Mouse (Mus musculus) limb, embryonic 12.5 days (tissue): ENCODE results near the gene Foxj1. TPM values are rescaled to one million over a fixed set of nuclear protein-coding genes. Genes with fewer than 3 reads are reported as not detected.

ENCODE experiments used
- ATAC-seq: fragments of 200-750 bp; cut with Nextera tagmentation; 2 replicates; pipeline ENCODE4 v1.8.0; 2017; ENCODE audit warnings: low read depth, moderate TSS enrichment; ENCODE audit not compliant: insufficient number of reproducible peaks, insufficient read depth, low FRiP score, low TSS enrichment
- H3K27ac ChIP-seq: fragments of 300-500 bp; sonication (generic); 2 replicates; pipeline ENCODE4 v1.5.1; 2016; ENCODE audit warnings: mild to moderate bottlenecking, moderate library complexity
- H3K27me3 ChIP-seq: fragments of 300-500 bp; sonication (generic); 2 replicates; pipeline ENCODE4 v1.6.1; 2016; ENCODE audit warnings: mild to moderate bottlenecking, moderate library complexity
- H3K36me3 ChIP-seq: fragments of 300-500 bp; sonication (generic); 2 replicates; pipeline ENCODE4 v1.6.1; 2016; ENCODE audit warnings: mild to moderate bottlenecking, moderate library complexity
- H3K4me1 ChIP-seq: fragments of 300-500 bp; sonication (generic); replicated peaks from 2 replicates; pipeline ENCODE4 v1.6.1; 2016
- H3K4me2 ChIP-seq: fragments of 300-500 bp; sonication (generic); 2 replicates; pipeline ENCODE4 v1.6.1; 2016; ENCODE audit warnings: mild to moderate bottlenecking, moderate library complexity
- H3K4me3 ChIP-seq: fragments of 300-500 bp; sonication (generic); replicated peaks from 2 replicates; pipeline ENCODE4 v1.5.1; 2016; ENCODE audit warnings: mild to moderate bottlenecking
- H3K9ac ChIP-seq: fragments of 300-500 bp; sonication (generic); replicated peaks from 2 replicates; pipeline ENCODE4 v1.6.1; 2016; ENCODE audit warnings: mild to moderate bottlenecking, moderate library complexity
- H3K9me3 ChIP-seq: fragments of 300-500 bp; sonication (generic); 2 replicates; pipeline ENCODE4 v1.6.1; 2016; ENCODE audit warnings: mild to moderate bottlenecking, moderate library complexity
- WGBS: fragments of 180-500 bp; shearing (Covaris S2); methylation state at CpG from one replicate; pipeline ENCODE4 v1.1.7; 2016; 5-methylcytosine and 5-hydroxymethylcytosine counted together
- polyA plus RNA-seq: library from polyadenylated mRNA; unstranded; fragments of >200 nt; fragmentation: Nextera tagmentation; extraction: Ambion mirVana; gene quantifications from 2 replicates; pipeline ENCODE4 v1.2.1, GENCODE M21; 2016

Foxj1 gene
- polyA plus RNA-seq, 1 experiment from 2014 or later: 0.18 TPM

GRCm38 (mm10) chr11:116342069-116342791 lies 7.0 kb upstream of the Foxj1 start:
- H3K4me2 ChIP-seq: no peak overlapping the region
- peaks cover 79% of the 10 kb centered on the region for H3K36me3 ChIP-seq
- H3K9ac ChIP-seq: no peak overlapping the region
- no peaks in the 10 kb centered on the region; the same call in 1 of the 2 replicates for H3K27me3 ChIP-seq
- ATAC-seq: no peak
- 73% methylated on average over 25 of the region's 25 CpGs for WGBS
- H3K9me3 ChIP-seq: no peaks in the 10 kb centered on the region
- no peak overlapping the region for H3K27ac ChIP-seq
- H3K4me1 ChIP-seq: peaks cover 2% of the 10 kb centered on the region
- no peak overlapping the region for H3K4me3 ChIP-seq

GRCm38 (mm10) chr11:116337531-116337930 lies 2.3 kb upstream of the Foxj1 start:
- no peaks in the 10 kb centered on the region for H3K9me3 ChIP-seq
- no peak overlapping the region for H3K27ac ChIP-seq
- ATAC-seq: no peak
- peaks cover 38% of the 10 kb centered on the region for H3K4me1 ChIP-seq
- WGBS: 69% methylated on average over 6 of the region's 6 CpGs
- peaks cover 36% of the 10 kb centered on the region for H3K27me3 ChIP-seq
- peak overlapping the region; percentile 45; the same call in 1 of the 2 replicates for H3K9ac ChIP-seq
- H3K36me3 ChIP-seq: peaks cover 35% of the 10 kb centered on the region
- no peak overlapping the region for H3K4me3 ChIP-seq
- no peak overlapping the region; the same call in 1 of the 2 replicates for H3K4me2 ChIP-seq

GRCm38 (mm10) chr11:116337000-116337399 lies 1.8 kb upstream of the Foxj1 start:
- 35% methylated on average over 12 of the region's 12 CpGs for WGBS
- no peaks in the 10 kb centered on the region for H3K9me3 ChIP-seq
- H3K4me3 ChIP-seq: no peak overlapping the region
- H3K36me3 ChIP-seq: peaks cover 29% of the 10 kb centered on the region
- ATAC-seq: no peak
- H3K4me2 ChIP-seq: peak overlapping the region; percentile 13
- peaks cover 43% of the 10 kb centered on the region for H3K4me1 ChIP-seq
- H3K27ac ChIP-seq: 0 out of 2 replicates have a peak overlapping the region, but pooled peaks have one; percentile 20
- H3K27me3 ChIP-seq: peaks cover 41% of the 10 kb centered on the region
- H3K9ac ChIP-seq: peak overlapping the region; percentile 45; the same call in 1 of the 2 replicates

GRCm38 (mm10) chr11:116336393-116336792 lies 1.2 kb upstream of the Foxj1 start:
- no peak for ATAC-seq
- H3K9ac ChIP-seq: peak overlapping the region; percentile 73
- H3K4me2 ChIP-seq: peak overlapping the region; percentile 96
- H3K36me3 ChIP-seq: peaks cover 23% of the 10 kb centered on the region
- 68% methylated on average over 4 of the region's 4 CpGs for WGBS
- peaks cover 42% of the 10 kb centered on the region for H3K27me3 ChIP-seq
- no peak overlapping the region for H3K27ac ChIP-seq
- peaks cover 49% of the 10 kb centered on the region for H3K4me1 ChIP-seq
- no peaks in the 10 kb centered on the region for H3K9me3 ChIP-seq
- H3K4me3 ChIP-seq: peak overlapping the region; percentile 60

- Histone ChIP-seq H3K4me3 (peak overlapping the region; percentile 60), H3K27me3 (peaks cover 42% of the 10 kb centered on the region), H3K36me3 (peaks cover 10% of the 10 kb centered on the region; the same call in 1 of the 2 replicates), H3K9ac (peak overlapping the region; percentile 37; the same call in 1 of the 2 replicates), H3K9me3 (no peaks in the 10 kb centered on the region), H3K4me2 (peak overlapping the region; percentile 96), H3K27ac (no peak overlapping the region), H3K4me1 (peaks cover 57% of the 10 kb centered on the region)
- ATAC-seq: no peak
- 6% methylated on average over 26 of the region's 26 CpGs for WGBS
Observed at GRCm38 (mm10) chr11:116334417-116334782, 799 bp downstream of the Foxj1 start.

- Histone ChIP-seq H3K4me1 (peaks cover 64% of the 10 kb centered on the region), H3K27ac (no peak overlapping the region)
- no peak for ATAC-seq
Observed at GRCm38 (mm10) chr11:116333526-116334416, 1.4 kb downstream of the Foxj1 start.

GRCm38 (mm10) chr11:116332983-116333270 lies 2.3 kb downstream of the Foxj1 start:
- Histone ChIP-seq H3K4me2 (no peak overlapping the region), H3K36me3 (0 out of 2 replicates have a peak, but pooled peaks cover 3% of the 10 kb centered on the region), H3K9ac (no peak overlapping the region), H3K4me1 (peaks cover 67% of the 10 kb centered on the region), H3K9me3 (no peaks in the 10 kb centered on the region), H3K4me3 (no peak overlapping the region), H3K27ac (no peak overlapping the region), H3K27me3 (peaks cover 42% of the 10 kb centered on the region)
- no peak for ATAC-seq
- WGBS: 90% methylated on average over 3 of the region's 3 CpGs

More at GRCm38 (mm10) chr11:116333526-116334416, 1.4 kb downstream of the Foxj1 start:
- H3K9me3 ChIP-seq: no peaks in the 10 kb centered on the region
- H3K4me3 ChIP-seq: peak overlapping the region; percentile 60
- 21% methylated on average over 31 of the region's 31 CpGs for WGBS
- H3K4me2 ChIP-seq: peak overlapping the region; percentile 96
- peak overlapping the region; percentile 37; the same call in 1 of the 2 replicates for H3K9ac ChIP-seq
- 0 out of 2 replicates have a peak, but pooled peaks cover 5% of the 10 kb centered on the region for H3K36me3 ChIP-seq
- H3K27me3 ChIP-seq: peaks cover 42% of the 10 kb centered on the region

GRCm38 (mm10) chr11:116332232-116332982 lies 2.8 kb downstream of the Foxj1 start:
- peaks cover 67% of the 10 kb centered on the region for H3K4me1 ChIP-seq
- H3K36me3 ChIP-seq: no peaks in the 10 kb centered on the region
- 47% methylated on average over 19 of the region's 19 CpGs for WGBS
- no peak overlapping the region for H3K4me3 ChIP-seq
- no peak for ATAC-seq
- peaks cover 42% of the 10 kb centered on the region for H3K27me3 ChIP-seq
- H3K27ac ChIP-seq: no peak overlapping the region
- H3K9ac ChIP-seq: no peak overlapping the region; the same call in 1 of the 2 replicates
- H3K4me2 ChIP-seq: no peak overlapping the region
- H3K9me3 ChIP-seq: no peaks in the 10 kb centered on the region

GRCm38 (mm10) chr11:116330211-116330518 lies 5.0 kb downstream of the Foxj1 start:
- peaks cover 58% of the 10 kb centered on the region for H3K4me1 ChIP-seq
- no peaks in the 10 kb centered on the region for H3K36me3 ChIP-seq
- no peak overlapping the region for H3K4me3 ChIP-seq
- WGBS: 65% methylated on average over 7 of the region's 7 CpGs
- 0 out of 2 replicates have a peak overlapping the region, but pooled peaks have one; percentile 23 for H3K9ac ChIP-seq
- peaks cover 33% of the 10 kb centered on the region for H3K27me3 ChIP-seq
- 0 out of 2 replicates have a peak overlapping the region, but pooled peaks have one; percentile 59 for H3K27ac ChIP-seq
- ATAC-seq: no peak
- H3K9me3 ChIP-seq: no peaks in the 10 kb centered on the region
- H3K4me2 ChIP-seq: no peak overlapping the region

GRCm38 (mm10) chr11:116329314-116330210 lies 5.6 kb downstream of the Foxj1 start:
- peak overlapping the region; percentile 59 for H3K27ac ChIP-seq
- no peaks in the 10 kb centered on the region for H3K36me3 ChIP-seq
- WGBS: 52% methylated on average over 18 of the region's 18 CpGs
- peaks cover 52% of the 10 kb centered on the region for H3K4me1 ChIP-seq
- peak; percentile 42 for ATAC-seq
- H3K27me3 ChIP-seq: peaks cover 26% of the 10 kb centered on the region
- H3K9ac ChIP-seq: 0 out of 2 replicates have a peak overlapping the region, but pooled peaks have one; percentile 23
- no peaks in the 10 kb centered on the region for H3K9me3 ChIP-seq
- H3K4me2 ChIP-seq: no peak overlapping the region
- no peak overlapping the region for H3K4me3 ChIP-seq
